9 mouse cellular contexts compared by ENCODE assay signal in genomic region chr2:27772841-27773388, GRCm38 (mm10).
DNase-seq lines count a peak whose midpoint lies in the region; ATAC-seq and TF ChIP-seq lines count a peak whose summit lies in the region.
"Had no signal": no experiment of that assay in that cellular context is flagged by ENCODE, and none has a peak within 500 bp of the region (broad histone marks: within the 10 kb centered on the region; RNA-seq: fewer than 3 reads in every experiment).

No protein-coding gene starts in this region.

- H3K4me1 ChIP-seq in hindbrain, embryonic 14.5 days (replicated peaks; ENCODE audit: control insufficient read depth, insufficient read depth, low read length): 0 out of 2 replicates have a peak, but pooled peaks cover 3% of the 10 kb centered on the region
- H3K4me1 ChIP-seq in hindbrain, embryonic 11.5 days (replicated peaks; ENCODE audit: control insufficient read depth, insufficient read depth, low read length): no peaks in the 10 kb centered on the region
- peaks cover 19% of the 10 kb centered on the region for H3K4me1 ChIP-seq in intestine, embryonic 16.5 days (ENCODE audit: control insufficient read depth, insufficient read depth, low read length)
- peaks cover 72% of the 10 kb centered on the region for H3K4me1 ChIP-seq in limb, embryonic 13.5 days
- no peaks in the 10 kb centered on the region for H3K4me1 ChIP-seq in thymus, adult 2 months (replicated peaks; ENCODE audit: control insufficient read depth, insufficient read depth, low read length)
- 0 out of 2 replicates have a peak, but pooled peaks cover 1% of the 10 kb centered on the region for H3K4me1 ChIP-seq in forebrain, embryonic 11.5 days (replicated peaks; ENCODE audit: control insufficient read depth, insufficient read depth, low read length)

- H3K27me3 ChIP-seq in hindbrain, embryonic 14.5 days (ENCODE audit: control insufficient read depth, insufficient read depth, low read length): no peaks in the 10 kb centered on the region
- H3K27me3 ChIP-seq in hindbrain, embryonic 11.5 days (ENCODE audit: control insufficient read depth, insufficient read depth, low read length): no peaks in the 10 kb centered on the region
- H3K27me3 ChIP-seq in intestine, embryonic 16.5 days (replicated peaks; ENCODE audit: control insufficient read depth, insufficient read depth, low read length): no peaks in the 10 kb centered on the region
- H3K27me3 ChIP-seq in limb, embryonic 13.5 days: no peaks in the 10 kb centered on the region
- H3K27me3 ChIP-seq in thymus, adult 2 months (ENCODE audit: control insufficient read depth, insufficient read depth, low read length): no peaks in the 10 kb centered on the region
- no peaks in the 10 kb centered on the region for H3K27me3 ChIP-seq in forebrain, embryonic 11.5 days (ENCODE audit: control insufficient read depth, insufficient read depth, low read length)

- no peak for TF ChIP-seq POLR2A in thymus, adult 2 months (IDR thresholded peaks at IDR 0.05; ENCODE audit: control insufficient read depth, extremely low read depth, insufficient read depth, low read length, poor library complexity)

- H3K4me2 ChIP-seq in hindbrain, embryonic 14.5 days (replicated peaks): no peak overlapping the region
- H3K4me2 ChIP-seq in hindbrain, embryonic 11.5 days (replicated peaks; ENCODE audit: low read depth, low read length): no peak overlapping the region
- H3K4me2 ChIP-seq in intestine, embryonic 16.5 days (ENCODE audit: low read depth, low read length): no peak overlapping the region
- H3K4me2 ChIP-seq in limb, embryonic 13.5 days (replicated peaks): no peak overlapping the region
- no peak overlapping the region for H3K4me2 ChIP-seq in forebrain, embryonic 11.5 days (ENCODE audit: low read depth, low read length, severe bottlenecking)

- no peak overlapping the region for H3K27ac ChIP-seq in hindbrain, embryonic 14.5 days
- no peak overlapping the region for H3K27ac ChIP-seq in hindbrain, embryonic 11.5 days (ENCODE audit: low read depth, low read length)
- H3K27ac ChIP-seq in intestine, embryonic 16.5 days (ENCODE audit: low read length): peak overlapping the region; percentile 87
- peak overlapping the region; percentile 96 for H3K27ac ChIP-seq in limb, embryonic 13.5 days
- H3K27ac ChIP-seq in thymus, adult 2 months (ENCODE audit: control insufficient read depth, insufficient read depth, low read length): no peak overlapping the region
- no peak overlapping the region for H3K27ac ChIP-seq in forebrain, embryonic 11.5 days (ENCODE audit: low read depth, low read length)

- 60% methylated on average over 7 of the region's 7 CpGs for WGBS in hindbrain, embryonic 14.5 days
- WGBS in hindbrain, embryonic 11.5 days: 49% methylated on average over 7 of the region's 7 CpGs
- 60% methylated on average over 7 of the region's 7 CpGs for WGBS in intestine, embryonic 16.5 days
- WGBS in limb, embryonic 13.5 days: 43% methylated on average over 7 of the region's 7 CpGs
- WGBS in thymus, adult 2 months: 94% methylated on average over 7 of the region's 7 CpGs
- WGBS in forebrain, embryonic 11.5 days: 82% methylated on average over 7 of the region's 7 CpGs

- DNase-seq in hindbrain, embryonic 14.5 days (ENCODE audit: low spot score): no peak
- DNase-seq in hindbrain, embryonic 11.5 days (ENCODE audit: low spot score): no peak
- DNase-seq in embryo, embryonic 11 days: peak; percentile 59
- DNase-seq in thymus, adult 2 months: no peak
- no peak for DNase-seq in ovary, postnatal 14 days (ENCODE audit: low spot score)
- DNase-seq in forebrain, embryonic 11.5 days (ENCODE audit: low spot score): no peak
- DNase-seq: right cerebral cortex, adult 18-20 months had no signal

- H3K4me3 ChIP-seq in hindbrain, embryonic 14.5 days (replicated peaks; ENCODE audit: low read length): no peak overlapping the region
- H3K4me3 ChIP-seq in hindbrain, embryonic 11.5 days (ENCODE audit: low read depth, low read length): no peak overlapping the region
- H3K4me3 ChIP-seq in intestine, embryonic 16.5 days (ENCODE audit: low read length): no peak overlapping the region
- H3K4me3 ChIP-seq in limb, embryonic 13.5 days: no peak overlapping the region
- no peak overlapping the region for H3K4me3 ChIP-seq in thymus, adult 2 months (ENCODE audit: control insufficient read depth, insufficient read depth, low read length)
- no peak overlapping the region for H3K4me3 ChIP-seq in forebrain, embryonic 11.5 days (ENCODE audit: low read depth, low read length)

- 0 out of 2 replicates have a peak, but pooled peaks have one; percentile 9 for ATAC-seq in hindbrain, embryonic 14.5 days (ENCODE audit: low FRiP score)
- no peak for ATAC-seq in hindbrain, embryonic 11.5 days (ENCODE audit: low FRiP score)
- ATAC-seq in intestine, embryonic 16.5 days: no peak
- no peak for ATAC-seq in limb, embryonic 13.5 days (ENCODE audit: low FRiP score, low read depth)
- ATAC-seq in forebrain, embryonic 11.5 days (replicated peaks; ENCODE audit: low FRiP score): no peak

- no peak overlapping the region for H3K9ac ChIP-seq in hindbrain, embryonic 14.5 days
- no peak overlapping the region for H3K9ac ChIP-seq in hindbrain, embryonic 11.5 days (ENCODE audit: low read depth, low read length)
- H3K9ac ChIP-seq in intestine, embryonic 16.5 days (ENCODE audit: low read depth, low read length): 0 out of 2 replicates have a peak overlapping the region, but pooled peaks have one; percentile 1
- no peak overlapping the region for H3K9ac ChIP-seq in limb, embryonic 13.5 days
- no peak overlapping the region for H3K9ac ChIP-seq in forebrain, embryonic 11.5 days (ENCODE audit: low read length)

- H3K9me3 ChIP-seq in hindbrain, embryonic 14.5 days (ENCODE audit: control insufficient read depth, low read length): no peaks in the 10 kb centered on the region
- H3K9me3 ChIP-seq in hindbrain, embryonic 11.5 days (ENCODE audit: control insufficient read depth, low read length): no peaks in the 10 kb centered on the region
- no peaks in the 10 kb centered on the region for H3K9me3 ChIP-seq in intestine, embryonic 16.5 days (ENCODE audit: control insufficient read depth, low read length)
- H3K9me3 ChIP-seq in limb, embryonic 13.5 days: no peaks in the 10 kb centered on the region
- no peaks in the 10 kb centered on the region for H3K9me3 ChIP-seq in forebrain, embryonic 11.5 days (ENCODE audit: control insufficient read depth, low read length)

- no peaks in the 10 kb centered on the region for H3K36me3 ChIP-seq in hindbrain, embryonic 14.5 days (replicated peaks; ENCODE audit: control insufficient read depth, insufficient read depth)
- no peaks in the 10 kb centered on the region for H3K36me3 ChIP-seq in hindbrain, embryonic 11.5 days (ENCODE audit: control insufficient read depth, insufficient read depth, low read length)
- no peaks in the 10 kb centered on the region for H3K36me3 ChIP-seq in intestine, embryonic 16.5 days (ENCODE audit: control insufficient read depth, insufficient read depth, low read length)
- no peaks in the 10 kb centered on the region for H3K36me3 ChIP-seq in limb, embryonic 13.5 days
- no peaks in the 10 kb centered on the region for H3K36me3 ChIP-seq in thymus, adult 2 months (ENCODE audit: control insufficient read depth, insufficient read depth, low read length)
- no peaks in the 10 kb centered on the region for H3K36me3 ChIP-seq in forebrain, embryonic 11.5 days (ENCODE audit: control insufficient read depth, insufficient read depth, low read length)

- TF ChIP-seq CTCF in thymus, adult 2 months (IDR thresholded peaks at IDR 0.05; ENCODE audit: borderline replicate concordance, control insufficient read depth, extremely low read depth, insufficient read depth, low read length, poor library complexity): no peak

Comparison
In these comparisons a context has a peak if more than half of its experiments do, and no peak if none do; other contexts are left out.
1. H3K27ac ChIP-seq: peak in intestine, embryonic 16.5 days (single experiment) and limb, embryonic 13.5 days (single experiment); none in hindbrain, embryonic 14.5 days (single experiment), hindbrain, embryonic 11.5 days (single experiment), thymus, adult 2 months (single experiment) and forebrain, embryonic 11.5 days (single experiment).